Mouse (Mus musculus) liver, adult 2 months (tissue): ENCODE data around the gene Atf2. TPM values are rescaled to one million over a fixed set of nuclear protein-coding genes. Genes with fewer than 3 reads are reported as not detected.

Experiments
- DNase-seq: peaks from one replicate; pipeline ENCODE4 v3.0.0-alpha.2; 2011; ENCODE audit warnings: low read depth, low spot score; ENCODE audit errors: extremely low read depth
- H3K27ac ChIP-seq: fragments of 200-500 bp; replicated peaks from 2 replicates; pipeline ENCODE4 v1.5.1; 2012; ENCODE audit warnings: low read depth, mild to moderate bottlenecking, control low read depth, inconsistent platforms, low read length; ENCODE audit not compliant: insufficient read depth
- H3K27me3 ChIP-seq: fragments of 200-500 bp; 2 replicates; pipeline ENCODE4 v1.6.1; 2012; ENCODE audit warnings: mild to moderate bottlenecking, moderate library complexity, low read length, inconsistent platforms; ENCODE audit not compliant: control insufficient read depth, insufficient read depth
- H3K36me3 ChIP-seq: fragments of 200-500 bp; 2 replicates; pipeline ENCODE4 v1.6.1; 2012; ENCODE audit warnings: low read length, inconsistent platforms; ENCODE audit not compliant: control insufficient read depth, insufficient read depth
- H3K4me1 ChIP-seq: fragments of 200-500 bp; 2 replicates; pipeline ENCODE4 v1.6.1; 2011; ENCODE audit warnings: low read length; ENCODE audit not compliant: control insufficient read depth, insufficient read depth
- H3K4me3 ChIP-seq: fragments of 200-500 bp; 2 replicates; pipeline ENCODE4 v1.5.1; 2011; ENCODE audit warnings: low read depth, mild to moderate bottlenecking, control low read depth, low read length, moderate library complexity; ENCODE audit not compliant: insufficient read depth
- H3K79me2 ChIP-seq: fragments of 200-500 bp; 2 replicates; pipeline ENCODE4 v1.6.1; 2012; ENCODE audit warnings: inconsistent platforms, mild to moderate bottlenecking, low read length, moderate library complexity; ENCODE audit not compliant: control insufficient read depth, insufficient read depth
- H3K9ac ChIP-seq: fragments of 200-500 bp; 2 replicates; pipeline ENCODE4 v1.6.1; 2012; ENCODE audit warnings: low read depth, mild to moderate bottlenecking, control low read depth, inconsistent platforms, low read length
- CTCF ChIP-seq: fragments of 200-500 bp; IDR thresholded peaks from 2 replicates; pipeline ENCODE4 v1.5.1; 2011; ENCODE audit warnings: low read depth, low read length, control low read depth
- POLR2A ChIP-seq: fragments of 200-500 bp; IDR thresholded peaks from 2 replicates; pipeline ENCODE4 v1.6.1; 2011; ENCODE audit warnings: low read length, control low read depth; ENCODE audit not compliant: insufficient read depth; ENCODE audit errors: extremely low read depth
- WGBS: fragments of 180-500 bp; shearing (Covaris S2); methylation state at CpG from one replicate; pipeline ENCODE4 v1.1.7; 2018; 5-methylcytosine and 5-hydroxymethylcytosine counted together
- polyA plus RNA-seq: library from polyadenylated mRNA; depleted of rRNA; stranded (reverse); fragments of >200 nt; gene quantifications from 2 replicates; pipeline ENCODE4 v1.2.3, GENCODE M21; 2012
- total RNA-seq: library from RNA; depleted of rRNA; stranded (reverse); fragments of >200 nt; gene quantifications from 2 replicates; pipeline ENCODE4 v1.2.3, GENCODE M21; 2014

The Atf2 gene
- total and polyA plus RNA-seq, 2 experiments: 7.1 to 15.4 TPM

- 71% methylated on average over 6 of the region's 6 CpGs for WGBS
These were observed 104.0 kb downstream of the Atf2 start for GRCm38 (mm10) chr2:73788395-73788794.

GRCm38 (mm10) chr2:73782371-73782905 is 110.0 kb downstream of the Atf2 start:
- Histone ChIP-seq H3K79me2 (no peaks in the 10 kb centered on the region), H3K4me1 (no peaks in the 10 kb centered on the region), H3K9ac (no peak overlapping the region), H3K27me3 (peaks cover 2% of the 10 kb centered on the region; the same call in 1 of the 2 replicates), H3K27ac (no peak overlapping the region), H3K4me3 (no peak overlapping the region), H3K36me3 (no peaks in the 10 kb centered on the region)
- no peak for TF ChIP-seq POLR2A
- TF ChIP-seq CTCF: no peak
- 53% methylated on average over 9 of the region's 9 CpGs for WGBS
- no peak for DNase-seq

More at GRCm38 (mm10) chr2:73788395-73788794, 104.0 kb downstream of the Atf2 start:
- TF ChIP-seq POLR2A: no peak
- no peak for TF ChIP-seq CTCF
- Histone ChIP-seq H3K27ac (no peak overlapping the region), H3K36me3 (no peaks in the 10 kb centered on the region), H3K4me3 (no peak overlapping the region), H3K9ac (no peak overlapping the region), H3K27me3 (peaks cover 1% of the 10 kb centered on the region; the same call in 1 of the 2 replicates), H3K79me2 (no peaks in the 10 kb centered on the region), H3K4me1 (no peaks in the 10 kb centered on the region)
- DNase-seq: no peak

- WGBS: 88% methylated on average over 14 of the region's 14 CpGs
- no peaks in the 10 kb centered on the region for H3K79me2 ChIP-seq
- TF ChIP-seq POLR2A: no peak
- no peak for TF ChIP-seq CTCF
- no peak overlapping the region for H3K4me3 ChIP-seq
- no peak overlapping the region for H3K9ac ChIP-seq
- no peak overlapping the region for H3K27ac ChIP-seq
- H3K36me3 ChIP-seq: no peaks in the 10 kb centered on the region
- no peak for DNase-seq
- H3K27me3 ChIP-seq: peaks cover 8% of the 10 kb centered on the region; the same call in 1 of the 2 replicates
- peaks cover under 1% of the 10 kb centered on the region; the same call in 1 of the 2 replicates for H3K4me1 ChIP-seq
These were observed 112.0 kb downstream of the Atf2 start for GRCm38 (mm10) chr2:73780321-73781010.

- H3K9ac ChIP-seq: no peak overlapping the region
- peaks cover 15% of the 10 kb centered on the region for H3K27me3 ChIP-seq
- H3K36me3 ChIP-seq: no peaks in the 10 kb centered on the region
- no peak for DNase-seq
- H3K4me3 ChIP-seq: no peak overlapping the region
- no peak overlapping the region for H3K27ac ChIP-seq
- no peak for TF ChIP-seq POLR2A
- no peaks in the 10 kb centered on the region for H3K79me2 ChIP-seq
- peaks cover 2% of the 10 kb centered on the region; the same call in 1 of the 2 replicates for H3K4me1 ChIP-seq
- 77% methylated on average over 7 of the region's 7 CpGs for WGBS
These were observed 112.6 kb downstream of the Atf2 start for GRCm38 (mm10) chr2:73779796-73780195.

GRCm38 (mm10) chr2:73779016-73779595 is 113.3 kb downstream of the Atf2 start:
- Histone ChIP-seq H3K27me3 (peaks cover 15% of the 10 kb centered on the region), H3K79me2 (no peaks in the 10 kb centered on the region)
- 80% methylated on average over 4 of the region's 4 CpGs for WGBS

GRCm38 (mm10) chr2:73776936-73777335 is 115.5 kb downstream of the Atf2 start:
- Histone ChIP-seq H3K4me3 (no peak overlapping the region), H3K27me3 (peaks cover 15% of the 10 kb centered on the region), H3K4me1 (peaks cover 2% of the 10 kb centered on the region; the same call in 1 of the 2 replicates), H3K36me3 (no peaks in the 10 kb centered on the region), H3K9ac (no peak overlapping the region), H3K79me2 (no peaks in the 10 kb centered on the region), H3K27ac (no peak overlapping the region)
- no peak for DNase-seq
- WGBS: 47% methylated on average over 4 of the region's 4 CpGs
- TF ChIP-seq CTCF (no peak), POLR2A (no peak)

More at GRCm38 (mm10) chr2:73779016-73779595, 113.3 kb downstream of the Atf2 start:
- TF ChIP-seq POLR2A (no peak), CTCF (no peak)
- no peak for DNase-seq
- H3K4me3 ChIP-seq: no peak overlapping the region
- H3K9ac ChIP-seq: no peak overlapping the region
- no peaks in the 10 kb centered on the region for H3K36me3 ChIP-seq
- no peak overlapping the region for H3K27ac ChIP-seq
- H3K4me1 ChIP-seq: peaks cover 2% of the 10 kb centered on the region; the same call in 1 of the 2 replicates
